29 mouse cellular contexts compared by ENCODE assay signal in the genomic region with DNA sequence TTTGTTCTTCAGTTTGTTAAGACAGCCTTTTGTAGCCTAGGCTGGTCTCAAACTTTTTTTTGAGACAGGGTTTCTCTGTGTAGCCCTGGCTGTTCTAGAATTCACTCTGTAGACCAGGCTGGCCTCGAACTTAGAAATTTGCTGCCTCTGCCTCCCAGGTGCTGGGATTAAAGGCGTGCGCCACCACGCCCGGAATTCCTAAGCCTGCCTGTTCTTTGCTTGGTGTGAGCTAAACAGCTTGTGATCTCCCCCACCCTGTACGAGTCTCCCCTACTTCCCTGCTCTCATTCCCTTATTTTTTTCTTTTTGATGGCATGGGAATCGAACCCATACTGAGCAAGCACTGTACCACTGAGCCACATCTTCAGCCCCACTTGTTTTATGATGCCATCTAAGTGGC. TPM values are rescaled to one million over a fixed set of nuclear protein-coding genes. Genes with fewer than 3 reads are reported as not detected.
"Had no signal": no experiment of that assay in that cellular context is flagged by ENCODE, and none has a peak within 500 bp of the region (broad histone marks: within the 10 kb centered on the region; RNA-seq: fewer than 3 reads in every experiment).

No protein-coding gene starts in this region.

- H3K9me3 ChIP-seq: heart, embryonic 10.5 days; heart, embryonic 12.5 days; hindbrain, embryonic 10.5 days; hindbrain, embryonic 12.5 days; hindbrain, embryonic 15.5 days; kidney, embryonic 15.5 days; limb, embryonic 10.5 days; limb, embryonic 12.5 days; liver, embryonic 13.5 days; liver, embryonic 15.5 days had no signal

- H3K9ac ChIP-seq: heart, embryonic 12.5 days; hindbrain, embryonic 12.5 days; hindbrain, embryonic 15.5 days; kidney, embryonic 15.5 days; limb, embryonic 12.5 days; liver, embryonic 13.5 days; liver, embryonic 15.5 days had no signal

- DNase-seq: gastrocnemius, adult 2 months; gastrocnemius, postnatal 10 days; gastrocnemius, postnatal 25 days; heart, adult 18-20 months; heart, postnatal 10 days; heart, postnatal 4 days; kidney, adult 11 months; kidney, adult 2 months; kidney, adult 9 months; kidney, postnatal 14 days; kidney, postnatal 36 days; liver; liver, embryonic 13.5 days had no signal

- H3K4me2 ChIP-seq: heart, embryonic 12.5 days; hindbrain, embryonic 12.5 days; hindbrain, embryonic 15.5 days; kidney, embryonic 15.5 days; limb, embryonic 12.5 days; liver, embryonic 11.5 days; liver, embryonic 13.5 days; liver, embryonic 15.5 days had no signal

- H3K4me3 ChIP-seq: gastrocnemius, adult 2 months; heart, embryonic 10.5 days; heart, embryonic 12.5 days; hindbrain, embryonic 10.5 days; hindbrain, embryonic 12.5 days; hindbrain, embryonic 15.5 days; kidney, embryonic 15.5 days; layer of hippocampus, adult 2 months; left cerebral cortex, adult 2 months; limb, embryonic 10.5 days; limb, embryonic 12.5 days; liver, embryonic 13.5 days; liver, embryonic 15.5 days had no signal

- ATAC-seq: hindbrain, postnatal 0 days; intestine, embryonic 16.5 days had no signal

- H3K36me3 ChIP-seq: heart, embryonic 12.5 days; hindbrain, embryonic 12.5 days; hindbrain, embryonic 15.5 days; kidney, embryonic 15.5 days; limb, embryonic 12.5 days had no signal

- H3K27me3 ChIP-seq: heart, embryonic 12.5 days; hindbrain, embryonic 12.5 days; hindbrain, embryonic 15.5 days; kidney, embryonic 15.5 days; limb, embryonic 12.5 days; liver, embryonic 13.5 days; liver, embryonic 15.5 days had no signal

- H3K27ac ChIP-seq: gastrocnemius, adult 2 months; heart, embryonic 10.5 days; hindbrain, embryonic 10.5 days; hindbrain, embryonic 12.5 days; hindbrain, embryonic 15.5 days; hindbrain, postnatal 0 days; kidney, embryonic 15.5 days; kidney, postnatal 0 days; layer of hippocampus, adult 2 months; left cerebral cortex, adult 2 months; limb, embryonic 10.5 days; limb, embryonic 12.5 days; liver, embryonic 13.5 days; liver, embryonic 15.5 days had no signal

RNA-seq across cellular contexts. Expression of gene Rlbp1, which starts 8.3 kb away (rescaled TPM):
- polyA plus RNA-seq: heart, embryonic 12.5 days; heart, embryonic 14.5 days had no signal
